Mouse (Mus musculus): ENCODE data around the gene Tgtp2. TPM values are rescaled to one million over a fixed set of nuclear protein-coding genes. Genes with fewer than 3 reads are reported as not detected.
"Not testable (repeated sequence)": the region's sequence is repeated elsewhere in the genome, so short reads cannot be mapped to it uniquely, and the experiment has no call there.

The Tgtp2 gene
- polyA plus RNA-seq (2015; fragmentation: Nextera tagmentation; extraction: Ambion mirVana), result 0.23 and 5.3 TPM in 2 replicates

- 68% methylated on average over 5 of the region's 5 CpGs for WGBS
- not testable (repeated sequence) for H3K27me3 ChIP-seq; ATAC-seq (replicated peaks; ENCODE audit: insufficient number of reproducible peaks, insufficient read depth, low FRiP score, low read depth); H3K4me2 ChIP-seq; H3K36me3 ChIP-seq; H3K9ac ChIP-seq; H3K4me1 ChIP-seq (replicated peaks); H3K27ac ChIP-seq; H3K4me3 ChIP-seq; H3K9me3 ChIP-seq (replicated peaks)
Measured at GRCm38 (mm10) chr11:49063713-49064469, at the start of gene Tgtp2. Gene Tgtp2, minus strand, starts transcription at chr11:49064206.

DNA sequence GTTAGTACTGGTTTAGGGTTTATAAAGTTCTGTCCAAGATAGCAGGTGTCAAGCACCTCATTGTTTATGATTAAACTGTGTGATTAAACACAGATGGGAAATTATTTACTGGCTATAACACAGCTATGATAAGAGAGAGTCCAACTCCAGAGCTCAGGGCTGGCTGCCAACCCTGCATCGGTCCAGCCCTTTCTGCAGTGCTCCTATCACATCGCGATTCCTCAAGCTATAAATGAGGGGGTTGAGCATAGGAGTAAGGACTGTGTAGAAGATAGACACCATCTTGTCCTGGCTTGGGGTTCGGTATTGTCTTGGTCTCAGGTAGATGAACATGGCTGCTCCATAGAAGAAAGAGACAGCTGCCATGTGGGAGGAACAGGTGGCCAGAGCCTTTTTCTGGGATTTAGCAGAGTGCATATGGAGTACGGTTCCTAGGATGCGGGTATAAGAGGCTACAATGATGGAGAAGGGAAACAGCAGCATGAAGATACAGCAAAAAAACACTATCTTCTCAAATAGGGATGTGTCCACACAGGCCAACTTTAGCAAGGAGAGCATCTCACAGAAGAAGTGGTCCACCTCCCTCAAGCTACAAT, 48.7 kb upstream of the Tgtp2 start:
- H3K27ac ChIP-seq, result no peak overlapping the region
- whole genome bisulfite sequencing, result 55% methylated on average over 6 of the region's 6 CpGs
- H3K27me3 ChIP-seq, result no peaks in the 10 kb centered on the region
- no peaks in the 10 kb centered on the region for H3K4me1 ChIP-seq (replicated peaks)
- H3K9ac ChIP-seq, result no peak overlapping the region
- no peak overlapping the region for H3K4me3 ChIP-seq
- H3K4me2 ChIP-seq, result no peak overlapping the region
- ATAC-seq (replicated peaks; ENCODE audit: insufficient number of reproducible peaks, insufficient read depth, low FRiP score, low read depth), result no peak
- H3K9me3 ChIP-seq (replicated peaks), result no peaks in the 10 kb centered on the region
- H3K36me3 ChIP-seq, result no peaks in the 10 kb centered on the region

- H3K27ac ChIP-seq, result no peak overlapping the region
- H3K36me3 ChIP-seq, result no peaks in the 10 kb centered on the region
- H3K9ac ChIP-seq, result no peak overlapping the region
- whole genome bisulfite sequencing, result 38% methylated on average over 1 of the region's 1 CpGs
- H3K4me1 ChIP-seq (replicated peaks), result no peaks in the 10 kb centered on the region
- H3K27me3 ChIP-seq, result no peaks in the 10 kb centered on the region
- H3K9me3 ChIP-seq (replicated peaks), result no peaks in the 10 kb centered on the region
- no peak overlapping the region for H3K4me2 ChIP-seq
- ATAC-seq (replicated peaks; ENCODE audit: insufficient number of reproducible peaks, insufficient read depth, low FRiP score, low read depth), result no peak
- no peak overlapping the region for H3K4me3 ChIP-seq
Measured at GRCm38 (mm10) chr11:49111000-49111399, 47.0 kb upstream of the Tgtp2 start.

GRCm38 (mm10) chr11:49108833-49109232, 44.8 kb upstream of the Tgtp2 start:
- ATAC-seq (replicated peaks; ENCODE audit: insufficient number of reproducible peaks, insufficient read depth, low FRiP score, low read depth), result no peak

GRCm38 (mm10) chr11:49107650-49108537, 43.9 kb upstream of the Tgtp2 start:
- Histone ChIP-seq H3K4me1 (replicated peaks) (no peaks in the 10 kb centered on the region), H3K9me3 (replicated peaks) (no peaks in the 10 kb centered on the region), H3K36me3 (no peaks in the 10 kb centered on the region), H3K27me3 (no peaks in the 10 kb centered on the region), H3K9ac (no peak overlapping the region), H3K27ac (no peak overlapping the region), H3K4me2 (no peak overlapping the region), H3K4me3 (no peak overlapping the region)
- no peak for ATAC-seq (replicated peaks; ENCODE audit: insufficient number of reproducible peaks, insufficient read depth, low FRiP score, low read depth)
- 66% methylated on average over 10 of the region's 10 CpGs for WGBS

More at GRCm38 (mm10) chr11:49108833-49109232, 44.8 kb upstream of the Tgtp2 start:
- no peaks in the 10 kb centered on the region for H3K27me3 ChIP-seq
- H3K36me3 ChIP-seq, result no peaks in the 10 kb centered on the region
- H3K9me3 ChIP-seq (replicated peaks), result no peaks in the 10 kb centered on the region
- no peak overlapping the region for H3K9ac ChIP-seq
- H3K4me1 ChIP-seq (replicated peaks), result no peaks in the 10 kb centered on the region
- H3K27ac ChIP-seq, result no peak overlapping the region
- 36% methylated on average over 1 of the region's 1 CpGs for WGBS
- no peak overlapping the region for H3K4me3 ChIP-seq
- H3K4me2 ChIP-seq, result no peak overlapping the region

DNA sequence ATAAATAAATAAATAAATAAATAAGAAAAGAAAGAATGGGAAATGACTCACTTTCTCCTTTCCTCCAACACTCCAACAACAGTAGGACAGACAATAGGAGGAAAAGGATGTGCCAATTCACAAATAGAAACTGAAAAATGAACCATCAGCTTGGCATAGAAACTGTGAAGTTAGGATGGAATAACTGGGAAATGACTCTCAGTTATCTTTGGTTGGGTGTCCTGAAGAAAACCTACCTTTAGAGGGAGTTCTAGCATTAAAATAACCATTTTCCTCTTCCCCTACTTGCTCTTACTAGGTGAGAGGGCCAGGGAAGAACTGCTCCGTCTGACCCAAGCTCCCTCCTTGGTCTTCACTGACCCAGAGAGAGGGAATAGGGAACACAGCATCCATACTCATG, 41.7 kb upstream of the Tgtp2 start:
- Histone ChIP-seq H3K36me3 (no peaks in the 10 kb centered on the region), H3K4me3 (no peak overlapping the region), H3K4me1 (replicated peaks) (no peaks in the 10 kb centered on the region), H3K27me3 (no peaks in the 10 kb centered on the region), H3K9me3 (replicated peaks) (no peaks in the 10 kb centered on the region), H3K27ac (no peak overlapping the region), H3K4me2 (no peak overlapping the region), H3K9ac (no peak overlapping the region)
- ATAC-seq (replicated peaks; ENCODE audit: insufficient number of reproducible peaks, insufficient read depth, low FRiP score, low read depth), result no peak
- 68% methylated on average over 1 of the region's 1 CpGs for WGBS

- no peaks in the 10 kb centered on the region for H3K4me1 ChIP-seq (replicated peaks)
- no peak overlapping the region for H3K4me3 ChIP-seq
- no peak overlapping the region for H3K4me2 ChIP-seq
- H3K9ac ChIP-seq, result no peak overlapping the region
- no peaks in the 10 kb centered on the region for H3K27me3 ChIP-seq
- 11% methylated on average over 8 of the region's 8 CpGs for WGBS
- H3K9me3 ChIP-seq (replicated peaks), result no peaks in the 10 kb centered on the region
- no peak overlapping the region for H3K27ac ChIP-seq
- no peaks in the 10 kb centered on the region for H3K36me3 ChIP-seq
- ATAC-seq (replicated peaks; ENCODE audit: insufficient number of reproducible peaks, insufficient read depth, low FRiP score, low read depth), result peak; percentile 40; the same call in 1 of the 2 replicates
Measured at GRCm38 (mm10) chr11:49103047-49103693, 39.2 kb upstream of the Tgtp2 start.

GRCm38 (mm10) chr11:49101500-49101899, 37.5 kb upstream of the Tgtp2 start:
- Histone ChIP-seq H3K9me3 (replicated peaks) (no peaks in the 10 kb centered on the region), H3K9ac (no peak overlapping the region), H3K36me3 (no peaks in the 10 kb centered on the region), H3K4me1 (replicated peaks) (no peaks in the 10 kb centered on the region), H3K27me3 (no peaks in the 10 kb centered on the region), H3K4me3 (no peak overlapping the region), H3K27ac (no peak overlapping the region), H3K4me2 (no peak overlapping the region)
- ATAC-seq (replicated peaks; ENCODE audit: insufficient number of reproducible peaks, insufficient read depth, low FRiP score, low read depth), result no peak
- 33% methylated on average over 5 of the region's 5 CpGs for WGBS

DNA sequence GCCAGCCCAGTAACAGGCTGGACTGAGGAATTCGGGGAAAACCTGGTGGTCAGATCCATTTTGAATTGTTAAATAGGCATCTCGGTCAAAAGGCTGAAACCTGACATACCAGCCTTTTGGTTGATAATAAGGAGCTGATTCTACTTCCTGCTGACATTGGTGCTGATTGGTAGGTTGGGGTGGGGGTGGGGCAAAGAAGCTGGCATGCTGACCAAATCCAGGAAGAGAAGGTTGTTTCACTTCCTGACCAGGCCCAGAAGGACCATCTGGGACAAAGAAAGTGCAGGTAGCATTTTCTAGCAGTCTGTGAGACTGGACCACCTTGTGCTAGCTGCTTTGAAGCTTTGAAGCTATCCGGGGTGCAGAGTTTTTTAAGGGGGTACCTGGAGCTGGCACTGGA, 36.4 kb upstream of the Tgtp2 start:
- no peaks in the 10 kb centered on the region for H3K4me1 ChIP-seq (replicated peaks)
- no peaks in the 10 kb centered on the region for H3K27me3 ChIP-seq
- WGBS, result 80% methylated on average over 3 of the region's 3 CpGs
- no peak for ATAC-seq (replicated peaks; ENCODE audit: insufficient number of reproducible peaks, insufficient read depth, low FRiP score, low read depth)
- H3K9ac ChIP-seq, result no peak overlapping the region
- no peak overlapping the region for H3K4me3 ChIP-seq
- no peaks in the 10 kb centered on the region for H3K36me3 ChIP-seq
- no peak overlapping the region for H3K4me2 ChIP-seq
- H3K9me3 ChIP-seq (replicated peaks), result no peaks in the 10 kb centered on the region
- H3K27ac ChIP-seq, result no peak overlapping the region

GRCm38 (mm10) chr11:49095367-49095766, 31.4 kb upstream of the Tgtp2 start:
- Histone ChIP-seq H3K4me2 (no peak overlapping the region), H3K27ac (no peak overlapping the region), H3K36me3 (no peaks in the 10 kb centered on the region), H3K9me3 (replicated peaks) (no peaks in the 10 kb centered on the region), H3K27me3 (no peaks in the 10 kb centered on the region), H3K4me1 (replicated peaks) (no peaks in the 10 kb centered on the region), H3K4me3 (no peak overlapping the region), H3K9ac (no peak overlapping the region)
- WGBS, result 79% methylated on average over 4 of the region's 4 CpGs
- no peak for ATAC-seq (replicated peaks; ENCODE audit: insufficient number of reproducible peaks, insufficient read depth, low FRiP score, low read depth)

Data from heart, embryonic 15.5 days (tissue).